Mouse (Mus musculus) layer of hippocampus, adult 2 months (tissue): Measurements from ENCODE around the gene BC052040. TPM values are rescaled to one million over a fixed set of nuclear protein-coding genes. Genes with fewer than 3 reads are reported as not detected.

ENCODE experiments used
- DNase-seq, 2 experiments: peaks; one replicate each; pipeline ENCODE4 v3.0.0; 2022; ENCODE audit warnings: low spot score in 2 of 2
- H3K27ac ChIP-seq: fragments of 200-600 bp; 2 replicates; pipeline ENCODE4 v1.8.1; 2022
- H3K4me3 ChIP-seq: fragments of 200-600 bp; 2 replicates; pipeline ENCODE4 v1.8.1; 2022; ENCODE audit warnings: mild to moderate bottlenecking
- CTCF ChIP-seq: fragments of 200-600 bp; conservative IDR thresholded peaks from 2 replicates; pipeline ENCODE4 v1.8.1; 2022; ENCODE audit warnings: antibody characterized with exemption, mild to moderate bottlenecking, moderate library complexity
- total RNA-seq, 2 experiments: library from RNA; stranded (reverse); gene quantifications; 2 replicates each; pipeline ENCODE4 v1.2.3; 2021

Gene BC052040
- total RNA-seq, 2 experiments from 2014 or later, result 6.5 to 7.6 TPM

DNA sequence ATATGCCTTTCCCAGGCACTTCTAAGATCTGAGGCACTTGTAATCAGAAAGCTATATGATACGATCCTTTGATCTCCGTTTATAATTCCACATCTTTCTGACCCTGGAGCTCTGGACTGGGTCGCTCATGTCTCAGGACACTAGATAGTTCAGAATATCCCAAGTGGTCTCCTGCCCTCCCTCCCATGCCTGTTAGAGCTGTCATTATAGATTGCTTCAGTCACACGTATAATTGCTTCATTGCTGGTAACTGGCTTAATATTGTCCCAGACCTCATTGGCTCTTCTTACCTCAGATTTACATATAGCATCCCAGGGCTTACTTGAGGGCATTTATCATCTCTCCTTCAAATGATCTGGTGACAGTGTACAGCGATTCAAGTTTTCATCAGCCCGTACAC lies 149.0 kb downstream of the BC052040 start:
- no peak overlapping the region for H3K4me3 ChIP-seq
- H3K27ac ChIP-seq, result no peak overlapping the region
- no peak for DNase-seq
- no peak for TF ChIP-seq CTCF

DNA sequence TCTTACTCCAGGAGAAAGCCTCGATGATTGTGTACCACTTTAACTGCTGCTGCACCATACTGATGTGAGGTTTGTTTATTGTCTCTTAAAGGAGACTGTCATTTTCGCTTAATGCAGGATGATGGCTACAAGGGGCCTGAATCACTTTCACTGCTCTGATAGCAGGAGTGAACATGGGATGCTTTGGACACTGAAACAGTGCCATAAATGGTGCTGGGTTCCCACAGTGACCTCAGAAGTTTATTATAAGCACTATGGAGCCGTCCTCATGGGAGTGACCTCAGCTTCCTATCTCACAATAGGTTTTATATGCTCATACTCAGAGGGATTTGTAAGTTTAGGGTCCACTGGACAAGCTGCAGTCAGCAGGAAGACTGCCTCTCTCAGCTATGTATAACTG lies 149.7 kb downstream of the BC052040 start:
- Histone ChIP-seq H3K4me3 (no peak overlapping the region), H3K27ac (no peak overlapping the region)
- TF ChIP-seq CTCF, result no peak
- no peak for DNase-seq

DNA sequence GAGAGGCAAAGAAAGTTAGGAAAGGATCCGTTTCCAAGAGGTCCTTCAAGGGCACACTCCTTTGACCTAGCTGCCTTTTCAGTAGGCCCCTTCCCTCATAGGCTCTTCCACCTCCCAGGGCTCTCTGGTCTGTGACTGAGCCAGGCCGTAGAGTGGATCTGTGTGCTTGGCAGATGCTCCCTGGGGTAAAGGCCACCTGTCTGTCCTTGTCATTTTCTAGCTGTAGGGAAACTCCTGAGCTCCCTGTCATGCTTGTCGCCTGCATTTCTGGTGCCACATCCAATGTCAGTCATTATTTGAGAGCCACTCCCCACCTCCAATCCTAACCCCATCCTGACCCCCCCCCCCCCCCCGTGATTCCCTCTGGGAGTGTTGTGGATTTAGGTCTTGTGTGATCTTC lies 151.1 kb downstream of the BC052040 start:
- Histone ChIP-seq H3K4me3 (no peak overlapping the region), H3K27ac (no peak overlapping the region)
- no peak for TF ChIP-seq CTCF
- no peak for DNase-seq

DNA sequence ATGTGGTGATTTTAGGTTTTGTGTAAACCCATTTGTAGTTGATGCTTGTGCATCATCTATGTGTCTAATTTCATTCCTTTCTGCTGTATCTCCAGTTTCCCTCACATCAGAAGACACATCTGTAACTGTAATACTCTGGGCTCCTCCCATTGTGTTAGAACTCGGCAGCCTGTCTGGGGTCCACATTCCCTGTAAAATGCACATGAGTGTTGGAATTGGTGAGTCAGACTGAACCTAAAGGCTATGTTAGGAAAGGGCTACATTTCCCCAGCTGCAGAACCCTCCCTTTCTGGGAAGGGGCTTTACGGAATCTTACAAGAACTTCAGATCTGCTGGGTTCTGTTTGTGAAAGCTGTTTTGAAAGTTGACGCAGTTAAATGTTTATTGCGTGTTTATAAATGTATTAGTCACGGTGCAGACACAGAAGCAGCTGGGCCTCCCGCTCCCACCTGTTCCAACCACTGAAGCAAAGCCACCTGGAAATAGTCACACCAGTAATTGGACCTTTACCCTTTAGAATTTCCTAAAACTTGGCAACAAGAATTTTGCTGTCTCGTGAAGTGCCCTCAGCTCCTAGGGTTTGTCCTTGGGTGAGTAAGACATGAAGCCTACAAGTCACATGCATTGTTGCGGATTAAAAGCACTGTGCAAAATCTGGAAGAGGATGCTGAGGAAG lies 151.6 kb downstream of the BC052040 start:
- no peak for DNase-seq
- H3K4me3 ChIP-seq, result no peak overlapping the region
- no peak overlapping the region for H3K27ac ChIP-seq
- no peak for TF ChIP-seq CTCF

DNA sequence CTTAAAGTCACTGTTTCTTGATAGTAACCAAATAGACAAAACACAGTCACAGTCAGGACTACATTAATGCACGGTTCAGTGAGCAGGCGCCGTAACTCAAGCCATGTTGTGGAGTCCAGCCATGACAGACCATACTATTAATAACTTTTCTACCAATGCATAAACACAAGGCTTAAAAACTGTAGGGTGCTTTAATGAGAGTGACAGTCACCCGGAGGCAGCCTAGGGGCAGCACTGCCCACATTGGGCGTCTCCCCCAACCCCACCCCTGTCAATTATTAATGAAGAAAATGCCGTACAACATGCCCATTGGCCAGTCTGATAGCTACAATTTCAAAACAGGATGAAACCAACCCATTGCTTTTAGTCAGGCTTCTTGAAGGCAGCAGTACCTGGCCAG lies 153.3 kb downstream of the BC052040 start:
- TF ChIP-seq CTCF, result no peak
- no peak overlapping the region for H3K27ac ChIP-seq
- no peak for DNase-seq
- no peak overlapping the region for H3K4me3 ChIP-seq

DNA sequence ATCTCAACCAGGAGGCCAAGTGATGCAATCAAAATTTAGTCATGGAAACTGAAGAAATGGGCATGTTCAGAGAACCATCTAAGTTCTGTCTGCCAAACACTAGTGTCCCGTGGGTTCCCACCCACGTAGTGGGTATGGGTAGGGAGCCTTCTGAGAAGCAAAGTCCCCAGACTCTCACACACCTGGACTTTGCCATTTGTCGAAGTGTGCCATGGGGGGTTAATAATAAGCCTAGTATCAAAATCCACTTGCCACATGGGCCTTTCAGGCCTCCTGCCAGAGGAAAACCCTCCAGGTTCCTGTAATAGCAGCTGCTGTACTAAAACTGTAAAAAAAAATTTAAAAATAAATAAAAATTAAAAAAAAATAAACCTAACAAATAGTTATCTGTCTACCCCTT lies 154.9 kb downstream of the BC052040 start:
- Histone ChIP-seq H3K27ac (no peak overlapping the region), H3K4me3 (no peak overlapping the region)
- no peak for TF ChIP-seq CTCF
- no peak for DNase-seq

GRCm38 (mm10) chr2:115737966-115738365 lies 156.4 kb downstream of the BC052040 start:
- H3K4me3 ChIP-seq, result no peak overlapping the region
- TF ChIP-seq CTCF, result no peak
- no peak overlapping the region for H3K27ac ChIP-seq
- DNase-seq, result no peak

GRCm38 (mm10) chr2:115742061-115742460 lies 160.5 kb downstream of the BC052040 start:
- H3K4me3 ChIP-seq, result no peak overlapping the region
- no peak overlapping the region for H3K27ac ChIP-seq
- DNase-seq, result peak; percentile 24 to 55
- TF ChIP-seq CTCF, result no peak

GRCm38 (mm10) chr2:115747639-115748038 lies 166.1 kb downstream of the BC052040 start:
- no peak overlapping the region for H3K4me3 ChIP-seq
- no peak for TF ChIP-seq CTCF
- no peak for DNase-seq
- no peak overlapping the region for H3K27ac ChIP-seq

DNA sequence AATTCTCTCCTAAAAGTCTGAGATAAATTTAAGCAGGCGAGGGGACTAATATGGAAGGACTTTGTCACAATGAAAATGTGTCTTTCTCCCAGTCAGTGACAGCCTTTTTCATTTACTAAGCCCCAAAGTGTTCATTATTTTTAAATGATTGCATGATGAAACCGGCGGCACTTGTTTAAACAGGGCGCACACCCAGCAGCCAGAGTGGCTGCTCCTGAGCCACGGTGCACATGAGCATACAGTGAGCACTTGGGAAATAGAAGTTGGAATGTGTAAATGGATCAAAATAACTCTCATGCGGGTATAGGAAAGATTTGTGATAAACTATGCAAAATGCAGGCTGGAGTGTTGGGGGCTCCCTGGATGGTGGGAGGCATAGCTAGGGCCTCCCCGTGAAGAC lies 169.7 kb downstream of the BC052040 start:
- DNase-seq, result no peak
- Histone ChIP-seq H3K27ac (no peak overlapping the region), H3K4me3 (no peak overlapping the region)
- no peak for TF ChIP-seq CTCF

- Histone ChIP-seq H3K27ac (no peak overlapping the region), H3K4me3 (no peak overlapping the region)
- TF ChIP-seq CTCF, result no peak
- DNase-seq, result no peak
These were observed 176.2 kb downstream of the BC052040 start for GRCm38 (mm10) chr2:115757685-115758084.

- no peak for TF ChIP-seq CTCF
These were observed 177.0 kb downstream of the BC052040 start for GRCm38 (mm10) chr2:115758542-115758941.

DNA sequence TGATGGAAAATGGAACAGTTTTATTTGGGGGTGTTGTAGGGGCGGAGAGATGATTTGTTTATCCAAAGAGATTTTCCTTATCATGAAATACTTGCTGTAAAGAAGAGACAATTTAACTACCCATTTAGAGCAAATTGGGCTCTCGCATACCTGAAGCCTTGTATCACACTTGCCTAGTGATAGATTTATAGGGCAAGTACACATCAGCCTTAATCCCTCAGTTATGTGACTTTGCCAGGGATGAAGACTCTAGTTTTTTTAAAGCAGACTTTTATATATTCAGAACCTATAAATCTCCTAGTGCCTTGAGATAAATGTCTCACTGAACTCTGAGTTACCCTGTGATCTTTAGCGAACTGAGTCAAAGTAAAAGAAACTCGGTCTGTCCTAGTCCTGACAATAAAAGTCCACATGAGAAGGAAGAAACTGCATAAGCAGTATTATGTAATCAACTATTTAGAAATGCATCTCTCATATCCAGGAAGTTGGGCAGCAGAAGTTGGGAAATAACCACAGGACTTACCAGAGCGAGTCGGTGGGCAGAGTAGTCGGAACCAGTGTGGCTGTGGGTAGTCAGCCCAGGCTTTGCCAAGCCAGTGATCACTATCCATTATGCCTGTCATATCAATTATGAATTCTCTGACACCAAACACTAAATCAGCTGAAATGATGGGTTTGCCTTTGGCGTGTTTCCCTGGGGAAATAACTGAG lies 183.2 kb downstream of the BC052040 start:
- TF ChIP-seq CTCF, result no peak
- H3K27ac ChIP-seq, result no peak overlapping the region
- H3K4me3 ChIP-seq, result no peak overlapping the region
- no peak for DNase-seq

More at GRCm38 (mm10) chr2:115758542-115758941, 177.0 kb downstream of the BC052040 start:
- Histone ChIP-seq H3K4me3 (no peak overlapping the region), H3K27ac (no peak overlapping the region)
- no peak for DNase-seq
